Mouse (Mus musculus) limb, embryonic 13.5 days (tissue): Measurements from ENCODE around the gene Efna3. TPM values are rescaled to one million over a fixed set of nuclear protein-coding genes. Genes with fewer than 3 reads are reported as not detected.

Source experiments
- ATAC-seq: fragments of 200-750 bp; cut with Nextera tagmentation; 2 replicates; pipeline ENCODE4 v1.8.0; 2017; ENCODE audit warnings: low read depth, moderate number of reproducible peaks, moderate TSS enrichment; ENCODE audit not compliant: low FRiP score
- H3K27ac ChIP-seq: fragments of 300-500 bp; sonication (generic); 2 replicates; pipeline ENCODE4 v1.5.1; 2015; ENCODE audit warnings: inconsistent platforms, mild to moderate bottlenecking, moderate library complexity
- H3K27me3 ChIP-seq: fragments of 300-500 bp; sonication (generic); 2 replicates; pipeline ENCODE4 v1.6.1; 2015; ENCODE audit warnings: mild to moderate bottlenecking, inconsistent platforms
- H3K36me3 ChIP-seq: fragments of 300-500 bp; sonication (generic); 2 replicates; pipeline ENCODE4 v1.6.1; 2015; ENCODE audit warnings: inconsistent platforms, mild to moderate bottlenecking, moderate library complexity
- H3K4me1 ChIP-seq: fragments of 300-500 bp; sonication (generic); 2 replicates; pipeline ENCODE4 v1.6.1; 2015; ENCODE audit warnings: inconsistent platforms
- H3K4me2 ChIP-seq: fragments of 300-500 bp; sonication (generic); replicated peaks from 2 replicates; pipeline ENCODE4 v1.6.1; 2015; ENCODE audit warnings: inconsistent platforms, mild to moderate bottlenecking, moderate library complexity
- H3K4me3 ChIP-seq: fragments of 300-500 bp; sonication (generic); 2 replicates; pipeline ENCODE4 v1.5.1; 2015; ENCODE audit warnings: moderate library complexity, mild to moderate bottlenecking, inconsistent platforms
- H3K9ac ChIP-seq: fragments of 300-500 bp; sonication (generic); 2 replicates; pipeline ENCODE4 v1.6.1; 2015; ENCODE audit warnings: mild to moderate bottlenecking, inconsistent platforms
- H3K9me3 ChIP-seq: fragments of 300-500 bp; sonication (generic); 2 replicates; pipeline ENCODE4 v1.6.1; 2016; ENCODE audit warnings: inconsistent platforms
- WGBS: fragments of 180-500 bp; shearing (Covaris S2); methylation state at CpG from one replicate; pipeline ENCODE4 v1.1.7; 2015; 5-methylcytosine and 5-hydroxymethylcytosine counted together
- polyA plus RNA-seq: library from polyadenylated mRNA; unstranded; fragments of >200 nt; fragmentation: Nextera tagmentation; extraction: Ambion mirVana; gene quantifications from 2 replicates; pipeline ENCODE4 v1.2.1, GENCODE M21; 2015

The Efna3 gene
- polyA plus RNA-seq, 1 experiment from 2014 or later = 30.6 TPM

DNA sequence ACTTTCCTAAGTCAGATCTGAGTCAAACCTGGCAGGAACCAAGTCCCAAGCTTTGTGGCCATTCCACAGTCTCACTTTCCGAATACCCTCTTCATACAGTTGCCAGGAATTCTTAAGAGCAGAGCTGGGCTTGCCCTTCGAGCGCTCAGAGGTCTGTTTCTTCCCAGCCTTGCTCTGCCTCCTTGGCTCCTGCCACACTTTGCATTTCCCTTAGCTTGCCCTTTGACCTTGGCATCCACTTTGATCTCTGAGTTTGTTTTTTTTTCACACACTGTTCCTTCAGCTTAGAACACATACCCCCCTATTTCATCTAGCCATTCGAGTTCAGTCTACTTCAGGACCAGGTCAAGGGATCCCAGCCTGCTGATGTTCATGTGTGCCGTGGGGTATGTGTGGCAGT is 28.5 kb upstream of the Efna3 start:
- Histone ChIP-seq H3K4me1 (peaks cover 17% of the 10 kb centered on the region), H3K9ac (no peak overlapping the region), H3K9me3 (no peaks in the 10 kb centered on the region), H3K4me3 (no peak overlapping the region), H3K27ac (no peak overlapping the region), H3K36me3 (peaks cover 12% of the 10 kb centered on the region; the same call in 1 of the 2 replicates), H3K27me3 (peaks cover 15% of the 10 kb centered on the region), H3K4me2 (no peak overlapping the region)
- 48% methylated on average over 5 of the region's 5 CpGs for whole genome bisulfite sequencing
- no peak for ATAC-seq

DNA sequence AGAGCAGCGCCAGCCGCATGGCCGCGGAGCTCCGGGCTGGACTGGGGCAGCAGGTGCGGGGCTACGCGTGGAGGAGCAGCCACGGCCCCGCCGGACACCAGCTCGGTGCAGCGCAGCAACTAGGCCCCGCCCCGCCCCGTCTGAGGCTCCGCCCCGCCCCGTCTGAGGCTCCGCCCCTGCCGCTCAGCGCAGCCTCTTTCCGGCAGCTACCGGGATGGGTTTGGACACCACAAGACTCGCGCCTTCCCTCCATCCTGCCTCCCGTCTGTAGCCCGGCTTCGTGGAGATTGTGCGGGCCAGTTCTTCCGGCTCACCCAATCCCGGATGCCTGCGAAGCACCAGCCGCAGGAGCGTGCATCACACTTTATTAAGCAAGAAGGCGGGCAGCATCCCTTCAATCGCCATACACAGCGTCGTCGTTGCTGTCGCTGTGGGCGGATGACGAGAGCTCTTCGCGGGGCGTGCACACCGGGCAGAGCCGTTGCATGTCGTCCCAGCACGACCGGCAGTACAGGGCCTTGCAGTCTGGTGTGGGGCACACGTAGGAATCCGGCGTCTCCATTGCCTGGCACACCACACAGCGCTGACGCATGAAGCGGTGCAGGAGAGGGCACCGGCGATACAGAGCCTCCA is 27.2 kb upstream of the Efna3 start, which contains the start of gene Adam15:
Gene Adam15 (minus strand): TSS at position 128 of the 633 bp plus-strand sequence.
- 1% methylated on average over 50 of the region's 59 CpGs for WGBS
- Histone ChIP-seq H3K36me3 (peaks cover 24% of the 10 kb centered on the region), H3K27ac (no peak within 1 kb of the TSS), H3K27me3 (peaks cover 15% of the 10 kb centered on the region), H3K9me3 (no peaks in the 10 kb centered on the region), H3K4me3 (peak within 1 kb of the TSS; percentile 67), H3K4me1 (peaks cover 17% of the 10 kb centered on the region), H3K4me2 (peak within 1 kb of the TSS; percentile 95), H3K9ac (peak within 1 kb of the TSS; percentile 72)
- peak; percentile 88 for ATAC-seq

DNA sequence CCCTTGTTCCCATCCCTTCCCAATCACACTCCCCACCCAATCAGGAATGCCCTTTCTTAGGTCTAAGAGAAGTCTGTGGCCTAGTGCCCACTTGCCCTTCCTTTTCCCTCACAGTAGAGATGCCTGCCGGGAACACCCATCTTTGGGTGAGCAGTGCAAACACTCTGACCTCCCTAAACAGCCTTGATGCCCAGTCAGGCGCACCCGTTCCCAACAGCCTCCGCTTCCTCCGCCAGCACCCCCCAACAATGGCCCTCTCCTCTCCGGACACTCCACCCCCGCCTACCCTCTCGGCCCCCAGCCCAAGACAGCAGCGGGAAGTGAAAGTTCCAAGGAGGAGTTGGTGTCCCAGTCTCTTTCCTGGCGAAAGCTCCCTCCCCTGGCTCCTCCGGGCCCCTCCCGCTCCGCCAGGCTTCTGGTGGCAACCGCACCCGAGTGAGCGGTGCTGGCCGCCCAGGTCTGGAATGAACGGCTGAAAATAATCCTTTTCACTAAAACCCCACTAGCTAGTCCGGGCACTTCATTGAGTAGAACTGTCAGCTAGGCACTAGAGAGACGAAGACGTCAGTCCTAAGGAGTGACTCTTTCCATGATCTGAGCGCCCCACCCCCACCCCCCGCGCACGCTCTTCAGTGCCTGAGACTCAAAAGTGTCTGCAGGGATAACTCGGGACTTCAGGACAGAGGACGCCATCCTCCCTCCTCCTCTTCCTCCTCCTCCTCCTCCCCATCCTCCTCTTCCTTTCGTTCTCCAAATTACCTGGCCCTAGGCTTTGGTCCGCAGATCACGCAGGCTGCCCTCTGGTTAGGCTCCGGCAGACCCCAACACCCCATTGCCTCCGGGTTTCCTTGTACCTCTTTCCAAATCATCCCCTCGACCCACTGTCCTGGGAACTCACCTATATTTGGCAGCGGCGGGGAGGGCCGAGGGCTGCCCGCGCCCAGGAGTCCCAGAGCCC is 26.4 kb upstream of the Efna3 start:
- no peak overlapping the region for H3K27ac ChIP-seq
- ATAC-seq = peak; percentile 21; the same call in 1 of the 2 replicates
- 2% methylated on average over 38 of the region's 38 CpGs for WGBS
- H3K4me1 ChIP-seq = peaks cover 17% of the 10 kb centered on the region
- peak overlapping the region; percentile 72 for H3K9ac ChIP-seq
- H3K4me2 ChIP-seq = peak overlapping the region; percentile 95
- peak overlapping the region; percentile 67 for H3K4me3 ChIP-seq
- no peaks in the 10 kb centered on the region for H3K9me3 ChIP-seq
- peaks cover 15% of the 10 kb centered on the region for H3K27me3 ChIP-seq
- peaks cover 31% of the 10 kb centered on the region for H3K36me3 ChIP-seq

DNA sequence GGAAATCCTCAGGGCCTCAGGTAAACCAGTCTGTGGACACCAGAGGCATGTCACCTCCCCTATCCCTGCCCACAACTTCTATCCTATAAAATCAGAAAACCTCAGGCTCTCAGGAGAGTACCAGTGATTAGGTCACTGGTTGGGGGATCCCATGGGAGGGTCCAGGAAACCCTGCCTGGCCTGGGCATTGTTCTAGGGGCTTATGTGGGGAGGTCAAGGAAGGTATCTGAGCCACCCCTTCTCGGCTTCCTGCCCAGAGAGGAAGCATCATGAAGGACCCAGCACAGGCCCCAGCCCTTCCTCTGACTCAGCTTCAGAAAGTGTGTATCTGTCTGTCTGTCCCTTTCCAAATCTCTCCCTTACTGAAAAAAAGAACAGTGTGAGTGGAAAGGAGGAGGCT is 25.2 kb upstream of the Efna3 start:
- H3K4me3 ChIP-seq = no peak overlapping the region
- H3K27me3 ChIP-seq = peaks cover 15% of the 10 kb centered on the region

DNA sequence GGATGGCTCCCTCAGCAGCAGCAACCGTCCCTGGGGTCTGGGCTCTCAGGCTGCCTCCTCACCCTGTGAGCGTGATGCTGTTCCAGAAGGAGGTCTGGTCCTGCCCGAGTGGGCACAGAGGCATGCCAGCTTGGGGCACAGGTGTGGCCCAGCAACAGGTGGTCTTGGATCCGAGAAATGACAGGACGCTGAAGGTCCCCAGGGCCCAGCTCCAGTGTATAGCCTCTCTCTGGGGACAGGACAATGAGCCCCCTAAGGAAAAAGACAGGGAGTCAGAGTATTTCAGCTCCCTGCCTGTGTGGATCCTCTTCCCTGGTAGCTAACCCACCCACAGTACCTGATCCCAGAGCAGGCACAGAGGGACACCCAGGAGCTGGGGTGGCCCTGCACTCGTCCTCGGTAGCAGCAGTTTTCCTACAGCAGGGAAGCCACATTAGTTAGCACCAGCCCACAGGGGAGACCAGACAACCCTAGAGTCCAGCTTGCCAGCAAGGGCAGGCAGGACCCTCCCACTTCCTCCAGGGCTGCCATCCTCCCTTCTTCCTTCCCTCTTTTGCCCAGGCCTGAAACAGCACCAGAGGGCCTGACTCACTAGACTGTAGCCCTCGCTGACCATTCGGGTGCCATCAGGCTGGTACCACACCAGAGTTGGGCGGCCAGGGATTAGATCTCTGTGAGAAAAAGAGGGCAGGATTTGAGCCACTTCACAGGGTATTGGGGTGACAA is 24.2 kb upstream of the Efna3 start:
- no peak overlapping the region for H3K4me3 ChIP-seq
- H3K9me3 ChIP-seq = no peaks in the 10 kb centered on the region
- ATAC-seq = no peak
- H3K27me3 ChIP-seq = peaks cover 15% of the 10 kb centered on the region
- H3K27ac ChIP-seq = no peak overlapping the region
- H3K36me3 ChIP-seq = peaks cover 49% of the 10 kb centered on the region
- H3K4me2 ChIP-seq = no peak overlapping the region
- 79% methylated on average over 10 of the region's 10 CpGs for WGBS
- peaks cover 17% of the 10 kb centered on the region for H3K4me1 ChIP-seq
- no peak overlapping the region for H3K9ac ChIP-seq

More for the DNA sequence above, 25.2 kb upstream of the Efna3 start:
- Histone ChIP-seq H3K9ac (no peak overlapping the region), H3K9me3 (no peaks in the 10 kb centered on the region), H3K4me1 (peaks cover 17% of the 10 kb centered on the region), H3K36me3 (peaks cover 44% of the 10 kb centered on the region), H3K27ac (no peak overlapping the region), H3K4me2 (no peak overlapping the region)
- 78% methylated on average over 1 of the region's 1 CpGs for WGBS
- no peak for ATAC-seq

DNA sequence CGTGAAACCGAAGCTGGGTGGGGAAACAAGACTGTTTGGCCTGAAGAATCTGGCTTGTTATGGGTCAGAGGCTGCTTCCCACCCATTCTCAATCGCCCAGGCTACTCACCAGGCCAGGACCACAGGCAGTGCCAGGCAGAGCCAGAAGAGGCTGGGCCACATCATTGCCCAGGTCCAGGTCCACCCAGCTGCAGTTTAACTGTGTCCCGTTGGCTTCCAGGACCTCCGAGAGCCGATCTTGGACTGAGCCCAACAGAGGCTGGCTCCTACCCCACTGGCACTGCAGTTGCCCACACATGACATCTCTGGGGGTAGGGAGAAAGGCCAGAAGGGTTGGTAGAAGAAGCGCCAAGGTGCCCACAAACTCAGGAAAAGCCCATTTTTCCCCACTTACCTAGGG is 20.5 kb upstream of the Efna3 start:
- 87% methylated on average over 7 of the region's 7 CpGs for WGBS

DNA sequence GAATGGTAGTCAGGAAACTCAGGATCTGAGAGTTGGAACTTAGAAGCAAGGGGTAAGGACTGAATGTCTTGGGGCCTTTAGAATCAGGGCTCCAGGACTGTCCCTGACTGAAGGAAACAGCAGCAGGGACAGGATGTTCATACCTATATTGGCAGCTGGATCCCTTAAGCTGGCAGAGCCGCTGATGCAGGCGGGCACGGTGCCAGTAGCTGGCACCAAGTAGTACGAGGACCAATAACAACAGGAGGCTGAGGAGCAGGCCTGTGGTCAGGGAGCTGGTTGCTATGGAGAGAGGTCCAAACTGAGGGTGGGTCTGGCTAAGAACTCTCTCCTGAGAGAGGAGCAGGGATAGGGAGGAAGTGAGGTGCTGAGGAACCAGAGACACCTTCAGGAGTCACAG is 19.0 kb upstream of the Efna3 start:
- no peak overlapping the region for H3K27ac ChIP-seq
- no peak overlapping the region for H3K4me2 ChIP-seq
- peaks cover 32% of the 10 kb centered on the region for H3K4me1 ChIP-seq
- H3K36me3 ChIP-seq = peaks cover 51% of the 10 kb centered on the region
- no peak overlapping the region for H3K4me3 ChIP-seq
- H3K27me3 ChIP-seq = no peaks in the 10 kb centered on the region
- 91% methylated on average over 4 of the region's 4 CpGs for WGBS
- H3K9me3 ChIP-seq = no peaks in the 10 kb centered on the region
- ATAC-seq = no peak
- H3K9ac ChIP-seq = peak overlapping the region; percentile 8

More for the DNA sequence above, 20.5 kb upstream of the Efna3 start:
- H3K9ac ChIP-seq = no peak overlapping the region
- H3K27me3 ChIP-seq = peaks cover 6% of the 10 kb centered on the region
- no peak for ATAC-seq
- H3K4me2 ChIP-seq = no peak overlapping the region
- H3K4me1 ChIP-seq = peaks cover 27% of the 10 kb centered on the region
- no peak overlapping the region for H3K4me3 ChIP-seq
- H3K9me3 ChIP-seq = no peaks in the 10 kb centered on the region
- peaks cover 59% of the 10 kb centered on the region for H3K36me3 ChIP-seq
- no peak overlapping the region for H3K27ac ChIP-seq

DNA sequence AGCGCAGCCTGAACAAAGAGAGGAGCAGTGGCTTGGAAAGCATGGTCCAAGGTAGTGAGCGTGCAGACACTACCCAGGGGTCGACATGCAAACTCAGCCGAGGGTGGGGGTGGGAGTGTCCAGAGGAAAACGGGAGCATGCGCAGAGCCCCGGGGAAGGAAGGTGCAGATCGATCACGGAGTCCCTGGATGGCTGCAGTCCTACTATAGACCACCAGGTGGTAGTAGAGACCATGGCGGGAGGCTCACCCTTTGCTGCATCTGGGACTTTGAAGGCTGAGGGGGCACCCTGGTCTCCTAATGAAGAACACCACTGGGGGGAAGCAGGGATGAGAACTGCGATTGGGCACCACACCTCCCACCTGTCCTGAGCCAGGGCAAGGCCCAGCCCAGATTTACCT is 17.7 kb upstream of the Efna3 start:
- Histone ChIP-seq H3K4me1 (peaks cover 45% of the 10 kb centered on the region), H3K9ac (peak overlapping the region; percentile 48; the same call in 1 of the 2 replicates), H3K4me2 (peak overlapping the region; percentile 92), H3K4me3 (peak overlapping the region; percentile 88), H3K27me3 (no peaks in the 10 kb centered on the region), H3K9me3 (no peaks in the 10 kb centered on the region), H3K27ac (no peak overlapping the region), H3K36me3 (peaks cover 40% of the 10 kb centered on the region)
- ATAC-seq = no peak
- WGBS = 2% methylated on average over 11 of the region's 11 CpGs

DNA sequence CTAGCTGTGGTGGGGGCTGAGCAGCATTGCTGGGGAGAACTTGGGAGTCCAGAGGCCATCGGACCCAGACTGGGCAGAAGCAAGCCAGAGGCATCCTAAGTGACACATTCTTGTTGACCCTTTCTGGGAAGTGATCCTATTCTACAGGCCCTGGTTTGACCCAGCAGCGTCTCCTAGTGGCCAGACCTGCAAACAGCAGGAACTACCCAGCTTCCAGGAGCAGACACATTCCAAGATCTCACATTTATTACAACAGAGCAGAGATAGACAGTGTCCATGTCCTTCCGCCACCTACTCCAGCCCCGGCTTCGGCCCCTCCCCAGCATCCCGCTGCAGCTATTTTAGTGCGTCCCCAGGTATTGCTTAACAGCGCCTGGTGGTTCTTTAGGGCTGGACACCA is 16.7 kb upstream of the Efna3 start:
- Histone ChIP-seq H3K4me1 (peaks cover 54% of the 10 kb centered on the region), H3K4me2 (peak overlapping the region; percentile 92), H3K27me3 (no peaks in the 10 kb centered on the region), H3K9me3 (no peaks in the 10 kb centered on the region), H3K9ac (no peak overlapping the region), H3K27ac (peak overlapping the region; percentile 94; the same call in 1 of the 2 replicates), H3K36me3 (peaks cover 39% of the 10 kb centered on the region), H3K4me3 (peak overlapping the region; percentile 88)
- no peak for ATAC-seq
- 21% methylated on average over 8 of the region's 8 CpGs for WGBS

DNA sequence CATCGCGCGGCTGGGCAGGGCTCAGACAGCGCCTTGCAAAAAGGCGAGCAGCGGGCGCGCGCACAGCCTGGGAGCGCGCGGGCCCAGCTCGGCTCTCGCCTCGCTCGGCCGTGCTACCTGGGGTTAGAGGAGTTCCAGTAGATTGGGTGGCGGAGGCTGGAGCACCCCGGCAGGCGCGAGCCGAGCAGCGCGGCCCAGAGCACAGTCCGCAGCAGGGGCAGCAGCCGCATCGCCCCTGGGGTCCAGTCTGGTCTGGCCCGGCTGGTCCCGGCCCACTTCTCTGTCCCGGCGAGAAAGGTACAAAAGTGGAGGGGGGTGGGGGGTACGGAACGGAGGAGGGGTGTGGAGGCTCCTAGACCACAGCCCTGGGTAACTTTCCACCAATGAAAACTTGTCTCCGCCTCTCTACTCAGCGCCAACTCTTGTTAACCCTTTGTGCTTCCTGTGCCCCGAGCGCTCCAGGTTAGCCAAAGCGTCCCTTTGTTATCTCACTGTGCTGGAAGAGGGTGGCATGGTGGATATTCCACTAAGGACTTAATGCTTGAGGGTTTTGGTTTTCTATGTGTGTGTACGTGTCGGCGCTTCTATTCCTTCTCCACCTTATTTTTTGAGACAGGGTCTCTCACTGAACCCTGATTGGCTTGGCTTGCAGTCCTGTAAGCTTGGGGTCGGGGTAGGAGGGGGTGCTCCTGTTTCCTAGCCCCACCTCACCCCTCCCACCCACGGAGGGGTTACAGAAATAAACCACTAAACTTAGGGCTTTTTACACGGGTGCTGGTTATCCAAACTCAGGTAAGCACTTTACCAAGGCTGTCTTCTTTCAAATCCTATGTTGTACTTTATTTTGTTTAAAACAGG is 15.2 kb upstream of the Efna3 start, which contains the start of gene Efna4:
Gene Efna4 (minus strand): TSS at position 308 of the 858 bp plus-strand sequence.
- Histone ChIP-seq H3K27me3 (no peaks in the 10 kb centered on the region), H3K4me2 (peak within 1 kb of the TSS; percentile 92), H3K4me3 (peak within 1 kb of the TSS; percentile 88), H3K9me3 (no peaks in the 10 kb centered on the region), H3K9ac (peak within 1 kb of the TSS; percentile 97), H3K4me1 (peaks cover 67% of the 10 kb centered on the region), H3K36me3 (peaks cover 39% of the 10 kb centered on the region), H3K27ac (peak within 1 kb of the TSS; percentile 94)
- ATAC-seq = peak; percentile 92
- under 1% methylated on average over 30 of the region's 44 CpGs for WGBS
